In the genomic region with DNA sequence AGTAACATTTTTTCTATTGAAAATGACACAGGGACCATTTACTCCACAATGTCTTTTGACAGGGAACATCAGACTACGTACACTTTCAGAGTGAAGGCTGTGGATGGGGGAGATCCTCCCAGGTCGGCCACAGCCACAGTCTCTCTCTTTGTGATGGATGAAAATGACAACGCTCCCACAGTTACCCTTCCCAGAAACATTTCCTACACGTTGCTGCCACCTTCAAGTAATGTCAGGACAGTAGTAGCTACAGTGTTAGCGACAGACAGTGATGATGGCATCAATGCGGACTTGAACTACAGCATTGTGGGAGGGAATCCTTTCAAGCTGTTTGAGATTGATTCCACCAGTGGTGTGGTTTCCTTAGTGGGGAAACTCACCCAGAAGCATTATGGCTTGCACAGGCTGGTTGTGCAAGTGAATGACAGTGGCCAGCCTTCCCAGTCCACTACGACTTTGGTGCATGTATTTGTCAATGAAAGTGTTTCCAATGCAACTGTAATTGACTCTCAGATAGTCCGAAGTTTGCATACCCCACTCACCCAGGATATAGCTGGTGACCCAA, we compare ENCODE assay signal across 8 mouse cellular contexts. TPM values are rescaled to one million over a fixed set of nuclear protein-coding genes. Genes with fewer than 3 reads are reported as not detected.
DNase-seq lines count a peak whose midpoint lies in the region; ATAC-seq and TF ChIP-seq lines count a peak whose summit lies in the region.

No protein-coding gene starts in this region.

- H3K4me2 ChIP-seq in heart, postnatal 0 days (ENCODE audit: low read depth, low read length) = peak overlapping the region; percentile 75

- no peak for ATAC-seq in G1E (ENCODE audit: extremely low read depth, insufficient number of reproducible peaks, low FRiP score, poor library complexity, severe bottlenecking)
- no peak for ATAC-seq in heart, postnatal 0 days (ENCODE audit: insufficient read depth, low read depth)

- no peaks in the 10 kb centered on the region for H3K27me3 ChIP-seq in G1E (ENCODE audit: insufficient read depth, low read length)
- no peaks in the 10 kb centered on the region for H3K27me3 ChIP-seq in heart, postnatal 0 days (ENCODE audit: control insufficient read depth, insufficient read depth, low read length)
- peaks cover 44% of the 10 kb centered on the region for H3K27me3 ChIP-seq in midbrain, embryonic 10.5 days (ENCODE audit: low read depth, poor library complexity, severe bottlenecking)

- H3K9ac ChIP-seq in heart, postnatal 0 days (replicated peaks; ENCODE audit: low read depth, low read length) = peak overlapping the region; percentile 78

- H3K4me1 ChIP-seq in G1E (ENCODE audit: insufficient read depth, low read depth, low read length) = peaks cover 56% of the 10 kb centered on the region
- 0 out of 2 replicates have a peak, but pooled peaks cover 5% of the 10 kb centered on the region for H3K4me1 ChIP-seq in heart, postnatal 0 days (ENCODE audit: control insufficient read depth, insufficient read depth)
- H3K4me1 ChIP-seq in midbrain, embryonic 10.5 days = peaks cover 31% of the 10 kb centered on the region

- H3K27ac ChIP-seq in heart, postnatal 0 days (ENCODE audit: low read depth) = peak overlapping the region; percentile 50
- H3K27ac ChIP-seq in midbrain, embryonic 10.5 days (replicated peaks) = no peak overlapping the region

- WGBS in heart, postnatal 0 days = 17% methylated on average over 8 of the region's 8 CpGs
- 31% methylated on average over 8 of the region's 8 CpGs for WGBS in midbrain, embryonic 10.5 days

- peaks cover 37% of the 10 kb centered on the region for H3K36me3 ChIP-seq in G1E (replicated peaks)
- 0 out of 2 replicates have a peak, but pooled peaks cover 5% of the 10 kb centered on the region for H3K36me3 ChIP-seq in heart, postnatal 0 days (replicated peaks; ENCODE audit: control insufficient read depth, insufficient read depth, low read length)
- H3K36me3 ChIP-seq in midbrain, embryonic 10.5 days = no peaks in the 10 kb centered on the region

- no peaks in the 10 kb centered on the region for H3K9me3 ChIP-seq in G1E (replicated peaks)
- H3K9me3 ChIP-seq in heart, postnatal 0 days (replicated peaks; ENCODE audit: control insufficient read depth, low read length) = no peaks in the 10 kb centered on the region
- no peaks in the 10 kb centered on the region for H3K9me3 ChIP-seq in midbrain, embryonic 10.5 days (replicated peaks)

- no peak for TF ChIP-seq EP300 in heart, postnatal 0 days (IDR thresholded peaks at IDR 0.05; ENCODE audit: low read depth)

- no peak for TF ChIP-seq CTCF in G1E (IDR thresholded peaks at IDR 0.05; ENCODE audit: low read depth, low read length)
- TF ChIP-seq CTCF in heart, postnatal 0 days (IDR thresholded peaks at IDR 0.05; ENCODE audit: low read depth) = no peak

- H3K4me3 ChIP-seq in G1E (ENCODE audit: low read depth, low read length) = peak overlapping the region; percentile 95
- peak overlapping the region; percentile 71 for H3K4me3 ChIP-seq in heart, postnatal 0 days (ENCODE audit: low read depth, low read length)
- peak overlapping the region; percentile 72 for H3K4me3 ChIP-seq in midbrain, embryonic 10.5 days

- DNase-seq in cerebellum, postnatal 10 days = peak; percentile 4 to 6
- no peak for DNase-seq in cerebellum, postnatal 4 days (ENCODE audit: low spot score in 2 of 2)
- no peak for DNase-seq in G1E (ENCODE audit: low spot score)
- no peak for DNase-seq in heart, postnatal 0 days (ENCODE audit: low spot score)
- DNase-seq in midbrain, embryonic 10.5 days (ENCODE audit: low spot score) = no peak
- no peak for DNase-seq in thymus, adult 18-20 months
- DNase-seq in kidney, postnatal 36 days = no peak
- DNase-seq in Muller cell, postnatal 12 days (ENCODE audit: inconsistent ontology term) = no peak

RNA-seq across cellular contexts. Expression of a gene that starts 3.5 kb away (rescaled TPM):
- total RNA-seq in G1E (2014; fragmentation: Nextera tagmentation) (116 and 127 TPM in 2 replicates), G1E (2017) (59.4 and 61.2 TPM in 2 replicates)
- 18.5 and 22.3 TPM in 2 replicates for polyA plus RNA-seq in G1E (2012)
- 169 and 213 TPM in 2 replicates for total RNA-seq in heart, postnatal 0 days (2014; rRNA removed; ENCODE audit: low replicate concordance)
- 19.9 and 22.4 TPM in 2 replicates for polyA plus RNA-seq in heart, postnatal 0 days (2015; fragmentation: Nextera tagmentation; extraction: Ambion mirVana)
- 4.0 and 4.9 TPM in 2 replicates for polyA plus RNA-seq in midbrain, embryonic 10.5 days (2016; fragmentation: Nextera tagmentation; extraction: Ambion mirVana)

Comparison
In these comparisons a context has a peak if more than half of its experiments do, and no peak if none do; other contexts are left out.
1. DNase-seq: peak in cerebellum, postnatal 10 days (2 of 2); none in cerebellum, postnatal 4 days (0 of 2), G1E (single experiment), heart, postnatal 0 days (single experiment), midbrain, embryonic 10.5 days (single experiment), thymus, adult 18-20 months (0 of 2), kidney, postnatal 36 days (0 of 2) and Muller cell, postnatal 12 days (single experiment).
2. Peak in every context shown above with its lines, with median percentiles within 50 percentile points of each other: H3K4me3 ChIP-seq.